Mouse (Mus musculus): ENCODE results near the gene Ly6g6c.

Gene Ly6g6c

GRCm38 (mm10) chr17:35057090-35057489 lies 8.1 kb upstream of the Ly6g6c start:
- no peak for DNase-seq (ENCODE audit: low spot score in 2 of 2)

GRCm38 (mm10) chr17:35058316-35058715 lies 6.9 kb upstream of the Ly6g6c start:
- DNase-seq (ENCODE audit: low spot score in 2 of 2): no peak

- peak; percentile 51 to 60 for DNase-seq (ENCODE audit: low spot score in 2 of 2)
Measured at GRCm38 (mm10) chr17:35058911-35059892, 6.0 kb upstream of the Ly6g6c start, which contains the start of gene Ddah2. Gene Ddah2 (plus strand): TSS chr17:35059035.

- DNase-seq (ENCODE audit: low spot score in 2 of 2): no peak
Measured at GRCm38 (mm10) chr17:35060071-35060470, 5.1 kb upstream of the Ly6g6c start.

GRCm38 (mm10) chr17:35060737-35061297 lies 4.4 kb upstream of the Ly6g6c start:
- DNase-seq (ENCODE audit: low spot score in 2 of 2): no peak

- no peak for DNase-seq (ENCODE audit: low spot score in 2 of 2)
Measured at GRCm38 (mm10) chr17:35061299-35061698, 3.9 kb upstream of the Ly6g6c start.

GRCm38 (mm10) chr17:35063466-35063865 lies 1.7 kb upstream of the Ly6g6c start:
- DNase-seq (ENCODE audit: low spot score in 2 of 2): no peak

- no peak for DNase-seq (ENCODE audit: low spot score in 2 of 2)
Measured at GRCm38 (mm10) chr17:35064378-35064877, 760 bp upstream of the Ly6g6c start.

- DNase-seq (ENCODE audit: low spot score in 2 of 2): no peak
Measured at GRCm38 (mm10) chr17:35066084-35066483, 896 bp downstream of the Ly6g6c start, which contains the start of gene Mpig6b. Gene Mpig6b (minus strand): TSS chr17:35066184.

GRCm38 (mm10) chr17:35068213-35068914 lies 3.2 kb downstream of the Ly6g6c start:
- DNase-seq (ENCODE audit: low spot score in 2 of 2): no peak

- no peak for DNase-seq (ENCODE audit: low spot score in 2 of 2)
Measured at GRCm38 (mm10) chr17:35070556-35071229, 5.5 kb downstream of the Ly6g6c start.

GRCm38 (mm10) chr17:35071454-35071853 lies 6.3 kb downstream of the Ly6g6c start:
- DNase-seq (ENCODE audit: low spot score in 2 of 2): no peak

GRCm38 (mm10) chr17:35074097-35074496 lies 8.9 kb downstream of the Ly6g6c start:
- DNase-seq (ENCODE audit: low spot score in 2 of 2): no peak

- DNase-seq (ENCODE audit: low spot score in 2 of 2): no peak
Measured at GRCm38 (mm10) chr17:35076507-35077176, 11.5 kb downstream of the Ly6g6c start, which contains the start of gene Ly6g6e. Gene Ly6g6e (plus strand): TSS chr17:35076902.

- no peak for DNase-seq (ENCODE audit: low spot score in 2 of 2)
Measured at GRCm38 (mm10) chr17:35077285-35077684, 12.1 kb downstream of the Ly6g6c start.

- DNase-seq (ENCODE audit: low spot score in 2 of 2): no peak
Measured at GRCm38 (mm10) chr17:35077786-35078233, 12.6 kb downstream of the Ly6g6c start, which contains the start of gene Ly6g6d. Gene Ly6g6d (minus strand): TSS chr17:35078065.

- DNase-seq (ENCODE audit: low spot score in 2 of 2): no peak
Measured at GRCm38 (mm10) chr17:35079778-35080177, 14.6 kb downstream of the Ly6g6c start.

GRCm38 (mm10) chr17:35080248-35080647 lies 15.1 kb downstream of the Ly6g6c start:
- no peak for DNase-seq (ENCODE audit: low spot score in 2 of 2)

GRCm38 (mm10) chr17:35080710-35081109 lies 15.5 kb downstream of the Ly6g6c start:
- no peak for DNase-seq (ENCODE audit: low spot score in 2 of 2)

- no peak for DNase-seq (ENCODE audit: low spot score in 2 of 2)
Measured at GRCm38 (mm10) chr17:35082841-35083576, 17.8 kb downstream of the Ly6g6c start.

All from frontal cortex, postnatal 25 days (tissue).